Mouse (Mus musculus) liver, embryonic 14.5 days (tissue): Measurements from ENCODE around the gene Plekhn1. TPM values are rescaled to one million over a fixed set of nuclear protein-coding genes. Genes with fewer than 3 reads are reported as not detected.

Experiments
- ATAC-seq: fragments of 200-750 bp; cut with Nextera tagmentation; 2 replicates; pipeline ENCODE4 v1.8.0; 2017; ENCODE audit warnings: moderate number of reproducible peaks, mild to moderate bottlenecking, moderate library complexity; ENCODE audit not compliant: insufficient read depth
- DNase-seq, 3 experiments: peaks; one replicate each; pipeline ENCODE4 v3.0.0-alpha.2; 2012 to 2013; ENCODE audit warnings: low read depth in 3 of 3, low spot score in 3 of 3
- H3K27ac ChIP-seq: fragments of 300-500 bp; sonication (generic); 2 replicates; pipeline ENCODE4 v1.5.1; 2014; ENCODE audit warnings: moderate library complexity, mild to moderate bottlenecking, control low read depth, inconsistent platforms
- H3K27me3 ChIP-seq: fragments of 300-500 bp; sonication (generic); 2 replicates; pipeline ENCODE4 v1.6.1; 2014; ENCODE audit warnings: mild to moderate bottlenecking, low read length, moderate library complexity; ENCODE audit not compliant: control insufficient read depth, insufficient read depth
- H3K36me3 ChIP-seq: fragments of 300-500 bp; sonication (generic); replicated peaks from 2 replicates; pipeline ENCODE4 v1.6.1; 2014; ENCODE audit warnings: low read depth; ENCODE audit not compliant: control insufficient read depth, insufficient read depth
- H3K4me1 ChIP-seq, 2 experiments: fragments of 200-500 bp in 1 of 2; fragments of 300-500 bp in 1 of 2; sonication (generic) in 1 of 2; replicated peaks; 2 replicates each; pipeline ENCODE4 v1.6.1; 2012 to 2014; ENCODE audit warnings: antibody characterized with exemption in 1 of 2, inconsistent platforms in 1 of 2, low read length in 1 of 2; ENCODE audit not compliant: control insufficient read depth in 2 of 2, insufficient read depth in 2 of 2
- H3K4me2 ChIP-seq: fragments of 300-500 bp; sonication (generic); 2 replicates; pipeline ENCODE4 v1.6.1; 2014; ENCODE audit warnings: low read depth, mild to moderate bottlenecking, control low read depth, moderate library complexity
- H3K4me3 ChIP-seq, 2 experiments: fragments of 200-500 bp in 1 of 2; fragments of 300-500 bp in 1 of 2; sonication (generic) in 1 of 2; 2 replicates each; pipeline ENCODE4 v1.5.1; 2012 to 2014; ENCODE audit warnings: low read depth in 2 of 2, low read length in 2 of 2, mild to moderate bottlenecking in 2 of 2, control low read depth in 1 of 2, inconsistent platforms in 1 of 2, moderate library complexity in 1 of 2; ENCODE audit not compliant: insufficient read depth in 1 of 2
- H3K9ac ChIP-seq: fragments of 300-500 bp; sonication (generic); replicated peaks from 2 replicates; pipeline ENCODE4 v1.6.1; 2014; ENCODE audit warnings: mild to moderate bottlenecking, control low read depth, moderate library complexity
- H3K9me3 ChIP-seq: fragments of 300-500 bp; sonication (generic); 2 replicates; pipeline ENCODE4 v1.6.1; 2016; ENCODE audit warnings: low read length, mixed read lengths; ENCODE audit not compliant: control insufficient read depth
- CTCF ChIP-seq: IDR thresholded peaks from 2 replicates; pipeline ENCODE4 v1.5.1; 2016; ENCODE audit warnings: antibody characterized with exemption, low read depth, control low read depth
- EP300 ChIP-seq: IDR thresholded peaks from 2 replicates; pipeline ENCODE4 v1.6.1; 2016; ENCODE audit warnings: antibody characterized with exemption, low read depth
- WGBS: fragments of 180-500 bp; shearing (Covaris S2); extraction: QIAGEN DNeasy Blood & Tissue Kit; methylation state at CpG from one replicate; pipeline ENCODE4 v1.1.7; 2014; ENCODE audit not compliant: insufficient replicate concordance; 5-methylcytosine and 5-hydroxymethylcytosine counted together
- polyA plus RNA-seq, 2 experiments: library from polyadenylated mRNA; depleted of rRNA in 1 of 2; stranded (reverse) in 1 of 2; unstranded in 1 of 2; fragments of >200 nt; fragmentation: Nextera tagmentation in 1 of 2; extraction: Ambion mirVana in 1 of 2; gene quantifications; 2 replicates each; pipeline versions ENCODE4 v1.2.1 to v1.2.3; 2012 to 2014

Gene Plekhn1
- polyA plus RNA-seq, 2 experiments: 2.7 to 10.8 TPM

GRCm38 (mm10) chr4:156193200-156193590, 41.5 kb downstream of the Plekhn1 start:
- no peak for DNase-seq
- H3K4me3 ChIP-seq: no peak overlapping the region
- no peak overlapping the region for H3K27ac ChIP-seq
- H3K4me1 ChIP-seq: peaks cover 18 to 34% of the 10 kb centered on the region in 2 experiments
- H3K9ac ChIP-seq: no peak overlapping the region
- H3K36me3 ChIP-seq: no peaks in the 10 kb centered on the region
- H3K4me2 ChIP-seq: no peak overlapping the region
- ATAC-seq: no peak
- peaks cover 16% of the 10 kb centered on the region for H3K27me3 ChIP-seq
- no peaks in the 10 kb centered on the region for H3K9me3 ChIP-seq
- TF ChIP-seq CTCF (no peak), EP300 (no peak)
- WGBS: 52% methylated on average over 2 of the region's 2 CpGs

DNA sequence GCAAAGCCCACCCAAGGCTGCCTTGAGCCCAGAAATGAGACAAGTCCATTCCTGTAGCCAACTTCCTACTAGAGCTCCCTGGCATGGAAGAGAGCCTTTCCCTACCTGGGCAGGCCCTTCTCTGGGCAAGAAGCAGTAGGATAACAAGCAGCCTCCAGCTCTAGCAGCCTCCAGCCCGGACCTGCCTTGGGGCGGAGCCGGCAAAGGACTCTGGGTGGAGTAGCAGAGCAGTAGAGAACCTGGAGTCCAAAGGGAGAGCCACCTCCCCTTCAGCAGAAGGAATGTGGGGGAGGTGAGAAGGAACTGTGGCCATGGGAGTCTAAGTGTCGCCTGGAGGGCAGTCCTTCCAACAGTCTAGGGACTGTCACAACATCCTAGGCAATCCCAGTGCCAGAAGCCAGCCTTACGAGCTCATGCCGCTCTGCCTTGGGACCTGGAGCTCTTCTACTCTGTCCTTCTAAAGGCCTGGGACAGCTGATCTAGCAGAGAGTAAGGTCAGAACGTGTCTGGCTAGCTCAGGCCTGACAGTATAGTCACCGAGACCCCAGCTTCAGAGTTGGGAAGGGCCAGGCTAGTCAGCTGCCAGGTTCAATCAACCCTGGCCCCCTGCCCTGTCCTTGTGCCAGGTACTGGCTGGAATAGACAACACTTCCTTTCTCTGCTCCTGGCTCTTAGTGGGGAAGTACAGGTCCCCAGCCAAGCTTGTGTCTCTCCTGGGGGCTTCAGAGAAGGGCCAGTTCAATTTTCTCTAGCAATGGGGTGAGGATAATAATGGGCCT, 42.0 kb downstream of the Plekhn1 start:
- TF ChIP-seq CTCF (peak; percentile 26; the same call in 1 of the 2 replicates), EP300 (no peak)
- no peak for DNase-seq

GRCm38 (mm10) chr4:156188811-156189323, 45.8 kb downstream of the Plekhn1 start:
- no peaks in the 10 kb centered on the region for H3K36me3 ChIP-seq
- DNase-seq (no peak), ATAC-seq (no peak)
- H3K4me3 ChIP-seq: no peak overlapping the region
- H3K27me3 ChIP-seq: no peaks in the 10 kb centered on the region
- WGBS: 49% methylated on average over 6 of the region's 6 CpGs
- H3K4me2 ChIP-seq: no peak overlapping the region
- no peak for TF ChIP-seq CTCF
- TF ChIP-seq EP300: no peak
- no peak overlapping the region for H3K27ac ChIP-seq
- H3K4me1 ChIP-seq: peaks cover 26 to 49% of the 10 kb centered on the region in 2 experiments
- no peaks in the 10 kb centered on the region for H3K9me3 ChIP-seq
- H3K9ac ChIP-seq: no peak overlapping the region

More for the DNA sequence above, 42.0 kb downstream of the Plekhn1 start:
- no peaks in the 10 kb centered on the region for H3K9me3 ChIP-seq
- ATAC-seq: peak; percentile 16; the same call in 1 of the 2 replicates
- peaks cover 16% of the 10 kb centered on the region for H3K27me3 ChIP-seq
- 47% methylated on average over 8 of the region's 8 CpGs for WGBS
- H3K9ac ChIP-seq: no peak overlapping the region
- no peak overlapping the region for H3K4me2 ChIP-seq
- H3K27ac ChIP-seq: no peak overlapping the region
- H3K36me3 ChIP-seq: no peaks in the 10 kb centered on the region
- H3K4me3 ChIP-seq: no peak overlapping the region
- H3K4me1 ChIP-seq: peaks cover 18 to 32% of the 10 kb centered on the region in 2 experiments

GRCm38 (mm10) chr4:156188162-156188810, 46.4 kb downstream of the Plekhn1 start:
- WGBS: 53% methylated on average over 5 of the region's 5 CpGs
- H3K4me2 ChIP-seq: no peak overlapping the region
- DNase-seq: no peak
- TF ChIP-seq EP300 (no peak), CTCF (no peak)
- no peaks in the 10 kb centered on the region for H3K9me3 ChIP-seq
- peaks cover 26 to 48% of the 10 kb centered on the region in 2 experiments for H3K4me1 ChIP-seq
- no peaks in the 10 kb centered on the region for H3K27me3 ChIP-seq
- no peak overlapping the region for H3K4me3 ChIP-seq
- no peak for ATAC-seq
- no peak overlapping the region for H3K27ac ChIP-seq
- H3K9ac ChIP-seq: no peak overlapping the region
- no peaks in the 10 kb centered on the region for H3K36me3 ChIP-seq
